Mouse (Mus musculus) 3134 (cell line): ENCODE results near the gene Exoc4.

Source experiments
- DNase-seq: peaks from one replicate; pipeline ENCODE4 v3.0.0-alpha.2; 2011; ENCODE audit warnings: low spot score; ENCODE audit not compliant: insufficient read length; ENCODE audit errors: extremely low read depth

The Exoc4 gene

DNA sequence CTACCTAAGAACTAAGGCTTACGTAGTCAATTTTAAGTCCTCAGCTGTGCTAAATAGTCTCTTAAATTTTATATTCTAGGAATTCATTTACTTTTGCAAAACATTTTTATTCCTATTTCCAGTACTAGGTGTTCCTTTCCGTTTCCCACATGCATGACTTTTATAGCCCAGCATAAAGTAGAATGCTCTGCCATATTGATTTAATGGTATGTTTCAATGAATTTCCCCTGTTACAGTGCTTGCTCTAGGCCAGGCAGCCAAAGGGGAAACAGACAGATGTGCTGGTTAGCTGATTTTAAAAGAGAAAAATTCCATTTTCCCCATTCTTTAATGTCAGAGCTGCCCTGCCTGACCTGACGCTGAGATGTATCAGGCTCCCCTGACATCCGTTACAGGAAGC, 359.6 kb downstream of the Exoc4 start:
- DNase-seq = no peak

DNA sequence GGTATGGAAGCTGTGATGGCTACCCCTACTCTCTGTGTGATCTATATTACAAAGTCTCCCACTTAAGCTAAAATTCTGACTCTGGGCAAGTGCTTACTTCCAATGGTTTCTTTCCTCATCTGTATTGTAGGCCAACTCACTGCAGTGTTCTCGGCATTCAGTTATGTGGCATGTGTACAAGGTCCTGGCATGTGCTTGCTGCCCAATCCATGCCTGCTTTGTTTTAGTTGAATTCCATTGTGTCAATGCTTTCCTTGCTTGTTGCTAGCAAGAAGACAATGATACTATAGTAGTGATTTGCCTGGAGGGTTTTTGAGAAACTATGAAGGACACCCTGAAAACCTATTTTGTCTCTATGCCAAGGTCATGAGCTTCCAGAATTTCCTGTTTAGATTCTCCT, 365.1 kb downstream of the Exoc4 start:
- no peak for DNase-seq

DNA sequence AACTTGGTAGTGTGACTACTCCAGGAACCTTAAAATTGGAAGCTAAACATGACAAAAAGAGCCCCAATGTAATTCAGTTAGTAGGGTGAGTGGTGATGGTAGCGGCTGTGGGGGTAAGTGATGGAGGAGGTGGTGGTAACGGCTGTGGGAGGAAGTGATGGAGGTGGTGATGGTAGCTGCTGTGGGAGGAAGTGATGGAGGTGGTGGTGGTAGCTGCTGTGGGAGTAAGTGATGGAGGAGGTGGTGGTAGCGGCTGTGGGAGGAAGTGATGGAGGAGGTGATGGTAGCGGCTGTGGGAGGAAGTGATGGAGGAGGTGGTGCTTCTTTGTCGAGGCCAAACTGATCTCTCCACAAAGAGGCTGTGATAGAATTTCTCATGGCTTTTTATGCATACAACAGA, 369.7 kb downstream of the Exoc4 start:
- DNase-seq = no peak

DNA sequence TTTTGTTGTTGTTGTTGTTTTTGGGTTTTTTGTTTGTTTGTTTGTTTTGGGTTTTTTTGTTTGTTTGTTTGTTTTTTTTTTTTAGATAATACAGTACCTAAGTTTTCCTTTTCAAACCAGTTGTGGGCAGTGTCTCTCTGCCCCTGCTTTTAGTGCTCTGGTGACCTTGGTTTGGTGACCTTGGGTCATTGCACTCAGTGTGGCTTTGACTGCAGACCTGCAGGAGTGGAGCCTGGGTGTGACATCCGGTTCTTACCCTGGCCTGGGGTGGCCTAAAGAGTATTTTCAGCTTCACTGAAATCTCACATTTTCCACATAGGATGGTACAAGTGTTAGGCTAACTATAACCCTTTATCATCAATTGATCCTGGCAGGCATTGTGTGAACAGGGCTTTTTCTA, 371.8 kb downstream of the Exoc4 start:
- no peak for DNase-seq

DNA sequence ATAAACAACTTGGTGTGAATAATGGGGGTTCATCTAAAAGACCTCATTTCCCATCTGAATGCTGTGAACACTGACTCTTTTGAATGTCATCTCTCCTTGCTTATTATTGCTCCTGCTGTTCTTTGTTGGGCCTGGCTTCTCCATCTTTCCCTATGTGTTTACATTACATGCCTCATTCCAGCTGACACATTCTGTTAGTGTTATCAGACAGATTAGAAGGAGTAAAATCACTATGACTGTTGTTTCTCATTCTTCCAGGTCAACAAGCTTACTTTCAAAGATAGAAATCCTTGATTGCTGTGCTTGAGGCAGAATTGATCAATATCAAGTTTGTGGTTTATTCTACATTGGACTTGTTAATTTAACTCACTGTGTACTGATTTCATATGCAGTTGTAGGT, 377.0 kb downstream of the Exoc4 start:
- DNase-seq = no peak

DNA sequence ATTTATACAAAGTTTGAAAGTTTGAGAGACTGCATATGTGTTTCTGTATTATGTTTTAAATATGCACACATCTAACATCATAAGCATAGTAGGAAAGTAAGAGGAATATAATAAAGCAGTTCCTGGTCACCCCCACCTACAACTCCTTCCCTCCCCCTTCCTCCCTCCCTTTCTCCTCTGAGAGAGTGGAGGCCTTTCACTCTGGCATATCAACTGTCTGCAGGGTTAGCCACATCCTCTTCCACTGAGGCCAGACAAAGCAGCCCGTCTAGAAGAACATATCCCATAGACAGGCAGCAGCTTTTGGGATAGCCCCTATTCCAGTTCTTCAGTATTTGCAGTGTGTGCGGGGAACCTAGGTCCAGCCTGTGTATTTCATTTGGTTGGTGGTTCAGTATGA, 382.2 kb downstream of the Exoc4 start:
- no peak for DNase-seq

DNA sequence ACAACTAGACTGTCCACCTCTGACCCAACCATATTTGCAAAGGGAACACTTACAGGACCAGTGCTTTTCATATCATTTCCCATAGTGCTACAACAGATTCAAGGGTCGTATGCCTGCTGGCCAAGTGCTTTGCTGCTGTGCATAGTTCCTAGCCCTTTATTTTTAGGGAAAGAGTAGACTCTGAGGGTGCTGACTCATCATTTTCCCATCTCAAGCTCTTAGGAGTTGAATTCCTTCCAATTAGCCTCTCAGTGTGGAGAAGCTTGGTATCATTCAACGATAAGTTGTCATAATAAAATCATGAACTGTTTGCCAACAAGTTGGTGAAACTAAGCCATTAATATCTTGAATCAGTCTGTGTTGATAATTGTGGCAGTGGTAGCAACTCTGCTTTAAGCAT, 388.3 kb downstream of the Exoc4 start:
- DNase-seq = no peak

DNA sequence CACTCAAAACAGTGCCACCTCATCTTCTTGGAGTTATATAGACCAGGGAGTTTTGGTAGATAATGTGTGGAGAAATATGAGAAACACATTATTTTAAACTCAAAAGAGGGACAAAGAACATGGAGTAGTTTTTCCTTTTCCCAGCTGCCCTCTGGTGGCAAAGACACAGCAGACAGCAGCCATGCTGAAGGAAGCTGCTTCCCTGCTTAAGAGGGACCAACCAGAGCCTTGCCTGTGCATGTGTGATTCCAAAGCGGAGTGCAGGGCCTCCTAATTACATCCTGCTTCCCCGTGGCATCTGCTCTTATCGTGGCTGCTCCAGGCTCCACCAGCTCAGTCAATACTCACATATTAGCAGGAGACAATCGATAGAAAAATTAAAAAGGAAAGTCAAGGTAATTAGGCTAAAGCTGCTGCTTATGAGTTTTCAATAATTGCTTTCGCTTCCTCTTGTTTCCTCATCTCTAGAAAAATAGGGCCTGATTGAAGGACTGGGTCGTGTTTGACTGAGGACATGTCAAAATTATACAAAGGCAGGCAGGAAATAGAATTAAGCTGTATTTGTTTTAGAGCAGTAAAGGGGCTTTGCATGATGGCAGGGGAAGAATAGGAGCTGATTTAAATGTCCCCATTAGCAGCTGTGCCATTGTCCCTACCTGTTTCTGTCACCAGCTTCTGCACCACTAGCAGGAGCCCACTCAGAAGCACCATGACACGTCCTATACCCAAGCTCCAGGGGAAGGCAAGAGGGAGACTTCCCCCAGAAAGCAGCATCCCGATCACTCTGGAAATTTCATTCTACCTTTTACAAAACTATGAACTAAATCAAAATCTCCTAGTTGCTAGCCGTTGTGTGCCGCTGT, 433.1 kb downstream of the Exoc4 start:
- DNase-seq = no peak

DNA sequence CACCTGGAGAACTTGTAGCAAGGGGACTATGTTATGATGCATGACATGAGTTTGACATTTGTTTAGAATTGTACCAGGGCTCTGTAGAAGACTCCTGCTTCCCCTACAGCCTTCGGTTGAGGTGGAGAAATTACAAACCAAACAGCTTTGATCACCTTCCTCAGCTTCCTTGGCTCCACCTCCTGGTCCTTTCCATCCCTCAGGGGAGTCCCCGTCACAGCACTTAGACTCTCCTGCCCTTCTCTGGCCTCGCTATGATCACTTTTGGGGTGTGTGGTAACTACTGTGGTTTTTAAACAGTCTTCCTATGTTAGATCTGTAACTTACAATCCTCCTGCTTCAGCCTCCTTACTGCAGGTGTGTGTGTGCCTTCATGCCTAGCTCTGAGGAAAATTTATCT, 434.6 kb downstream of the Exoc4 start:
- no peak for DNase-seq

DNA sequence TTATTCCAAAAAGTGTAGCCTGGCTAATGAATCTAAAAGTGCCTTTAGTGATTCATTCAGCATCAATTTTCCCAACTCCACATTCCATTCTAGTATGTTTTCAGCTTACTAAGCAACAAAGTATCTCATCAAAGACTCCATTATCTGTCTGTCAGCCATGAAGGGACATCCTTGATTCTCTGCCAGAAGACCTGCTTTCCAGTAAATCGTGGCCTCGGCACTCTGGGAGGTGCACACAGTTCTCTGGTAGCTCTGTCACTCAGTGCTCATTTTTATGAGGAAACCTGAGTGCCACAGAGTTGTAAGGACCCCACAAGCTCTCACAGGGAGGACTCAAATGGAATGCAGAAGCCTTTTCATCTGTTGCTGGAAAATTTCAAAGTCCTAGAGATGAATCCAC, 436.4 kb downstream of the Exoc4 start:
- DNase-seq = no peak

DNA sequence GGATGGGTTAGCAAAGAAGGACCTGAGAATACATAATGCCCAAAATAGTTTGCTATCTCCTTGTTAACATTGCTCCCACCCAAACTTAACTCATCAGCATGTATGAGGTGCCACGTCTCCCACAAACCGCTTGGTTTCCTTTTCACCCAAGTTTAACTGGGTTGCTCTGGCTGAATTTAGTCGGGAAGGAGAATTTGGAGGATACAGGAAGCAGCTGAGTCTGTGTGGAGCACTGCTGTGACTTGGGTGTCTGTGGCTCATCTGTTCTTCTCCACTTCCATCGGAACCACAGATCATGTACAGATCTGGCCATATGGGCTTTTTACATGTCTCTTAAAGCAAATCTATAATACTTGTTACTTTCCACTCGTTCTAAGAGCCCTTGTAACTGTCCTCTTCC, 441.7 kb downstream of the Exoc4 start:
- no peak for DNase-seq

DNA sequence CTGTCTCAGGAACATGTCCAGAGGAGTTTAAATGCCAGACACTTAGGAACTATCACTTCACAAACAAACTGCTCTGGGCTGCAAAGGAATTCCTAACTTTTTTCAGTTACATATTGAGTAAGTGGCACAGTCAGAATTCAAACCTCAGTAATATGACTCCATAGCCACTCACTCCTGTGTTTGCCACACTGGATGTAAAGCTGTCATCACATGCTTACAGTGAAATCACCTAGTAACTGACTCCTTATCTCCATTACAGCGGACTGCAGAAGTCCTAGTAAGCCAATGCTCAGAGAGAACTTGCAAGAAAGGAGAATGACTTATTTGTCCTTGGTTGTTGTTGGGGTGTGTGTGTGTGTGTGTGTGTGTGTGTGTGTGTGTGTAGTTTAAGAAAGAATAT, 448.1 kb downstream of the Exoc4 start:
- no peak for DNase-seq

DNA sequence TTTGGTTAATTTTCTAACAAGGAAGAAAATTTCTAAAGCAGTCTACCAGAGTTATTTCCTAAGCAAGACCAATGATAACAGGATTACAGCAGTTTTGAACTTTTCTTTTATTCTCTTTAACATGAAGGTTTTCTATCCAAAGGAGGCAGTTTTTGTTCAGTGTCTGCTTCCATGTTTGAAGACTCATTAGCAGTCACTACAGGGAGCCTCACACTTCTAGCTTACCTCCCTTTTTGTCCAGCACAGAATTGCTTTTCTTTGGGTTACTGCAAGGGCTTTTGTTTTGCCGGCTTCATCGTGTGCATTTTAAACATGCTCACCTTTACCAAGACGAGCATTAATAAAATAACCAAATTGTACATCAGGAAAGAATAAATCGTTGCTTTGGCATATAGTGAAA, 460.0 kb downstream of the Exoc4 start:
- DNase-seq = no peak

DNA sequence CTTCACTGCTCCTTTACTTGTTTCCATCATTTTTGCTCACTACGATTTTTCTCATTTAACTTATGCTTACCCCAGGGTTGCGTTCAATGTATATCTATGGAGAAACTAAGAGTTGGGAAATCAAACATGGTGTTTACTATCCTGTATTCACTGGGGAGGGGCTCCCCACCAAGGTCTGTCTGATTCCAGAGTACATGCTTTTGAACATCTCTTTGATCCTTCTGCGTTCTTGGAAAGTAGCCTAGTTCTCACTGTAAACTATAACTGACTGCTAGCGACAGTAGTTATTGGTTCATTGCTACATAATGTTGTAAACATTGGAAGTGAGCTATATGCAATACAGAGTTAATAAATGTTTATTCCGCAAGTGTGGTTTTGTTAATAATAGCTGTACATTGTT, 460.5 kb downstream of the Exoc4 start:
- no peak for DNase-seq

DNA sequence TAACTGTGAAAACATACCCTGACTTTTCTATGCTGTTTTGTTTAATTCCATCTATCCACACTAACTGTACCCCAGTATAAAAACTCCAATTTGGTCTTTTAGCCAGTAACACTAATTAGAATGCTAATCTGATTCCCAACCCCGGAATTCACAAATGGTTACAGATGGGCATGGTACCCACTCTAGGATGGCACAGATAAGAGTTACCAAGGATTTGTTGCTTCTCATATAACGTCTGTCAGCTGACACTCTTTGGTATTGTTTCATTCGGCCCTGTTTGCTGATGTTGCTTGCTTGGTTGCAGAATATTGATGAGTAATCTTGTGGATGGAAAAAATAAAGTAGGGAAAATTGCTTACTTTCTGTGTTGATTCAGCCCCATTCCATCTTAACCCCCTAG, 462.9 kb downstream of the Exoc4 start:
- DNase-seq = no peak

DNA sequence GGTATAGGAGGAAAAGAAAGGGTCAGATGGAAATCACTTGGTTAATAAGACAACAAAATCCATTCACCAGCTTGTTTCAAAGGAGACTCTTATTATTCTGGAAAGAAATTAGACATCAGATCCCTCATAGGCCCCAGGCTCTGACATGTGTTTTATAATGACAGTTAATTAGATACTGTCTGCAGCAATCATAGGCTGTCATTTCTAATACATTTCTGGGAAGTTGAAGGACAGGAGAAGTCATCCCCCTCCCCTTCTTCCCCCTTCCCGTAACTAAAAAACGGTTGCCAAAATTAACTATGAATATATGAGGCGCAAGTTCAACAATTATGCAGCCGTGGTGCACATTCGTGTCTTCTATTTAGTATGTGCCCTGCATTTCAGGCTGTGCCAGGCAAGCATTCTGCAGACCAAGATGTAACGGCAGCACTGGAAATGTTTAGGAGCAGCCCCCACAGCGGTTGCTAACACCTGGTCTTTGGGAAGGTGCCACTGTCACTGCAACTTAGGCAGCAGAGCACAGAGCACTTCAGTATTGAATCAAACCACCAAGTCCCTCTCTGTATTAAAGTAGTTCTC, 463.7 kb downstream of the Exoc4 start:
- DNase-seq = no peak

DNA sequence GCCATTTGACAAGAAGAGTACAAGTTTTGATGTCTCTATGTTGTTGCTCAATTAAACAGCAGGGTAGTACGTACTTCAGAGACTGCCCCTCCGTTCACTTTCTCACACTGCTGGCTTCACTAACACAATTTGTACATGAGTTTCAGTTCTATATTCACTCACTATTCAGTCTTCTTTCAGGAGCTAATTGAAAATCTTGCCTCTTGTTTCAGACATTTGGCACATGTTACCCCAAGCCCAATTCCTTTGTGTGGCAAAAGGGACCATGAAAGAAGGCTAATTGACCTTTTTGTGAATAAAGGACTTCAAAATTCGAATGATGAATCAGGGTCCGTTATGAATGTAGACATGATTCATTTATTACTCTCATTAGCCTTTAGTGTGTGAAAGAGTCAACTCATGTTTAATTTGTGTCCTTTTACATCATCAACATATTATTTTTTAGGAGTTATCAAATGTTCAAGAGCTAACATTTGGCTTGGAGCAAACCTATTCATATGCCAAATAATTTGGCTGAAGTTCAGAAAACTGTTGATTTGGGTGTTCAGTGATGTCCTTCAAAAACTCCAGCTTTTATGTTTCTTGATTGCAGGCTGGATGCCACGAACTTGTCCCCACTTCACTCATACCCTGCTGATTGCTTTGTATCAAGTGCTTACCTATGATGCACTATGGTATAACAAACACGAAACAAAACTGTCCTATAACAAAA, 467.5 kb downstream of the Exoc4 start:
- DNase-seq = no peak

DNA sequence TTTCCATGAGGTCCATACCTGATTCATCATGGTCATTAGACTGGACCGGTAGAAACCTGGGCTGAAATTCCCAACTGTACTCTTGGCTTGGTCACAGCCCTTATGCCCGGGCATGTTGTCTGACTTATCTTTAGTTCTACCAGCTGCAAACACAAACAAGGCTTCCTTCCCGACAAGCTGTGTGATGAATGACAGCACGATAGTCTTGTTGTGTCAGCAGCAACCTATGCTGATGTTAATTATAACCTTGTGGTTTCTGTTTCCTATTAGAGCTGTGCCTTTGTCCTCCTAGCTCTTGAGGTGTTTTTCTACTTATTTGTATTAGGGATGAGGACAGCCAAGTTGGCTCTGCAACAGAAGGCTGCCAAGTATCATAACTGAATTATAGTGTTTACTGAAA, 472.3 kb downstream of the Exoc4 start:
- DNase-seq = no peak

DNA sequence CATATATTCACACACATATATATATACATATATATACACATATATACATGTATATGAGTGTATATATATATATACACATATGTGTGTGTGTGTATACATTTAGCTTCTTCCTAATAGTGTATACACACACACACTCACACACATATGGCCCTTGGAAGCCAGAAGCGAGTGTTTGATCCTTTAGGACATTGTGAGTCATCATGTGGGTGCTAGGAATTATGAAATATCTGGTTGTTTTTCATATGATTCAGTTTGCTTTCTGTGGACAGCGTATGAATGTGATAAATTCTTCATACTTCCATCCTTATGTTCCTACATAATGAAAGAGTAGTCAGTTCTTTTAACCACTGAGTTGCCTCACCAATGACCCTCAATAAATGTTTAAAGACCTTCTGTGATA, 473.9 kb downstream of the Exoc4 start:
- peak; percentile 0 for DNase-seq

DNA sequence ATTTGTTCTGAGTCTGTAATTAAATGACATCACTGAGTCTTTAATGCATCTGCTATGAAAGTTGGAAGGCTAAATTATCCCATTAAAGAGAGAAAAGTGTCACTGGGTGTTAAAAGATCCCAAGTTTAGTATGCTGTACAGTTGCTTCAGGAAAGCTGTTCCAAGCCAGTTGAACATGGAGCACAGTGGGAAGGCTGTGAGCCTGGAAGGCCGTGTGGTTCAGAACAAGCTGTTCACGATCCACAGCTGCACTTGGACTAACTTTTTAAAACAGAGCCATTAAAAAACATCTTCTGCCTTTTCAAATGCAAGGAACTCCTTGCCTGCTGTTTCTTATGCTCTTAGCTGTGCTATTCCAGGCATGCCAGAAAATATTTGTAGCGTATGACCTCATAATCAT, 475.7 kb downstream of the Exoc4 start:
- DNase-seq = no peak

DNA sequence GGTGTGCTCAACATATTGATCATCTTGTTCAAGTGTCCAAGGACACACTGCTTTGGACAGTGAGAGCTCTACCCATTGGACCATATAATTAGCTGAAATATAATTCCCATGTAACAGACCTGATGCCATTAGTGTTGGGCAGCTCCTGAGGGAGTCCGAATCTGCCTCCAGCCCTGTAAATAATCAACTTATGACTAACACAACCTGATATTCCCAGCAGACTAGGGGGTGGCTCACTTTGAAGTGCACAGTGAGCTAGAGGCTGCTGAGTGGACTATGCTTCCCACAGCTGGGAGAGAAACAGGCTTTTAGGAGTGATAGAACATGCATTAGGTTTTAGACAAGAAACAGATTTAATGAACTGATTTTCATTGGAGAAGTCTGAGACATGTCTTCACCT, 478.4 kb downstream of the Exoc4 start:
- DNase-seq = no peak

DNA sequence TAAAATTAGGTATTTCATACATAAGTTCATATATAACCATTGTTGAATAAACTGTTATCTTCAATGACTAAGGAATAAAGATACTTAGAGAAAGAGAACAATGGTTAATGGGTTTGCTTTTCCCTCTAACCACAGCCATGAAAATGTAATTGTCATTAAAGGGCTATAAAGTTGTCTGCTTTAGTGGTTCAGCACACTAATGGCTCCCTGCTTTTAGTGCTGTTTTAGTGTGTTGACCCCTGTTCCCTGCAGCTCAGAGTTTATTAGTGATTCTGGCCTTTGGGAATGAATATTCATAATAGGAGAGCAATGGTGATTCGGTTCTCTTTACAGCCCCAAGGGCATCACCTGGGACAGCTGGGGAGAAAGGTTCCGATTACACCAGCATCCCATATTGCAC, 483.3 kb downstream of the Exoc4 start:
- DNase-seq = no peak
